Mouse (Mus musculus) macrophage (primary cell): ENCODE measurements around the gene Hdac1. TPM values are rescaled to one million over a fixed set of nuclear protein-coding genes. Genes with fewer than 3 reads are reported as not detected.
"Not testable (repeated sequence)": the region's sequence is repeated elsewhere in the genome, so short reads cannot be mapped to it uniquely, and the experiment has no call there.

Source experiments
- H3K27ac ChIP-seq: fragments of 350-480 bp; formaldehyde crosslinking; 2 replicates; pipeline ENCODE4 v1.9.0; 2021
- H3K36me3 ChIP-seq: fragments of 350-480 bp; formaldehyde crosslinking; 2 replicates; pipeline ENCODE4 v1.9.0; 2021; ENCODE audit errors: inconsistent target
- H3K4me3 ChIP-seq: fragments of 350-480 bp; formaldehyde crosslinking; 2 replicates; pipeline ENCODE4 v1.9.0; 2021; ENCODE audit errors: inconsistent target
- H3K79me2 ChIP-seq: fragments of 350-480 bp; formaldehyde crosslinking; 2 replicates; pipeline ENCODE4 v1.9.0; 2021; ENCODE audit errors: inconsistent target
- whole genome bisulfite sequencing: methylation state at CpG from one replicate; pipeline ENCODE4 v1.1.7; 2026; ENCODE audit warnings: inconsistent platforms; ENCODE audit not compliant: missing documents; 5-methylcytosine and 5-hydroxymethylcytosine counted together
- polyA plus RNA-seq: library from polyadenylated mRNA; stranded (reverse); fragments of 250-400 nt; gene quantifications from 3 replicates; pipeline ENCODE4 v1.2.4, GENCODE M21; 2018; ENCODE audit warnings: inconsistent platforms

Hdac1 gene
- polyA plus RNA-seq, 1 experiment from 2014 or later: 51.4 TPM

DNA sequence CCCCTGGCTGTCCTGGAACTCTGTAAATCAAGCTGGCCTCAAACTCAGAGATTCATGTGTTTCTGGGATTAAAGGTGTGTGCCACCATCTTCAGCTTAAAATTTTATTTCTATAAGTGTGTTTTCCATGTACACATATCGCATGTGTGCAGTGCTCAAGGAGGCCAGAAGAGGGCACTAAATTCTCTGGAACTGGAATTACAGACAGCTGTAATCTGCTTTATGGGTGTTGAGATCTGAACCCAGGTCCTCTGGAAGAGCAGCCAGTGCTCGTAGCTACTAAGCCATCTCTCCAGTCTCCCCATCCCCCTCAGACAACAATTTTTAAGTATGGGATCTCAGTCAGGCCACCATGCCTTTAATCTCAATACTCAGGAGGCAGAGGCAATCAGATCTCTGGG, 6.8 kb upstream of the Hdac1 start:
- H3K36me3 ChIP-seq: no peaks in the 10 kb centered on the region
- H3K79me2 ChIP-seq: no peaks in the 10 kb centered on the region
- H3K27ac ChIP-seq: no peak overlapping the region
- WGBS: 78% methylated on average over 2 of the region's 2 CpGs
- no peak overlapping the region for H3K4me3 ChIP-seq

DNA sequence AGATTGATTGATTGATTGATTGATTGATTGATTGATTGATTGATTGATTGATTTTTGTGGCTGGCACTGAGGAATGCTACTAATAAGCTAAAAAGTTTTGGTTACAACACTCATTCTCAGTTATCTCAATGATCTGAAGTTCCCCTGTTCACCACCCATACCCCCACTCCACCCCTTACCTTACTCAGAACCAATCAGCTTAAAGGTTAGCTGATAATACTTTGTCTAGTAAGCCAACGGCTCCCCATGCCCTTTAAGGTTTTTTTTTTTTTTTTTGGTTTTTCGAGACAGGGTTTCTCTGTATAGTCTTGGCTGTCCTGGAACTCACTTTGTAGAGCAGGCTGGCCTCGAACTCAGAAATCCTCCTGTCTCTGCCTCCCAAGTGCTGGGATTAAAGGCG, 5.1 kb upstream of the Hdac1 start:
- not testable (repeated sequence) for H3K36me3 ChIP-seq, H3K27ac ChIP-seq, H3K4me3 ChIP-seq, H3K79me2 ChIP-seq
- WGBS: 87% methylated on average over 4 of the region's 4 CpGs

DNA sequence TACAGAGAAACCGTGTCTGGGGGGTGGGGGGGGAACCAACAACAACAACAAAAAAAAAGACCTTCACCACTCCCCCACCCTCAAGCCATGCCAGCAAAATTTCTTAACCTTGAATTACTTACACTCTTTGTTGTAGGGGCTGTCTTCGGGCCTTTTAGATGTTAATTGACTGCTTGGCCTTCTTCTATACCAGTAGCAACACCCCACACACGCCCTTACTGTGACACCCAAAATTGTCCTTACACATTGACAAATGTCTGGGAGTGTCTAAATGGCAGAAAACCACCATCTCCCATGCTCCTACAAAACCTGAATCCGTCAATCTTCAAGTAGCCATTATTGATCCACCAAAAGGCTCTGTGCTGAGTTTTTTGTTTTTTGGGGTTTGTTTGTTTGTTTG, 1.6 kb upstream of the Hdac1 start:
- Histone ChIP-seq H3K4me3 (no peak overlapping the region), H3K79me2 (peaks cover 33% of the 10 kb centered on the region), H3K36me3 (no peaks in the 10 kb centered on the region), H3K27ac (no peak overlapping the region)
- 98% methylated on average over 4 of the region's 4 CpGs for WGBS

DNA sequence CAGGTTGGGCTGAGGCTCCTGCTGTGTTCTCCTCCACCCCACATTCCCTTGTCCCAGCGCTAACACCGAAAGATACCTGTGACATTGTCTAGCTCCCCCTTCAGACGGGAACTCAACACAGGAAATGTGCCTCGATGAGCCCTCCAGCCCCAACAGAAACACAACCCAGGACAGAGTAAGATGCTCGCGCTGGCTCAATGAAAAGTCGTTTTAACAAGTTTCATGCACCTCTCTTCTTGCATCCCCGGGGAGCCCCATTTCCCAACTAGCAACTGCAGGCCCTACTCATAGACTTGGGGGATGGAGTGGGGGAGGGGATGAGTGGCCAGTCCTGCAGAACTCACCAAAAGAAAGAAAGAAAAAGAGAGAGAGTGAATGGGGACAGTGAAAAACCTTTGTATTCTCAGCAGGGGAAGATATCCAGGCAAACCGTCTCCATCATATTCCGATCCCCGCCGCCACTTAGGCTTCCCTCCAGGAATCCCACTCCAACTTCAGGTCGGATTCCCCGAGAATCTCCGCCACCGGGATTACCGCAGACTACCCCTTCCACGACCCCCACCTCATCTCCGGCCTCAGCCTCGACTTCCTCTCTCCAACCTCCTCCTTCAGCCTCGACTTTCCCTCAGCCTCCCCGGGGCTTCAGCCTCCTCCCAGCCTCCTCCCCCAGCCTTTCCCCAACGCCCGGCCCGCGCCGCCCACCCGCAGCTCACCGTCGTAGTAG, 483 bp downstream of the Hdac1 start:
- WGBS: under 1% methylated on average over 28 of the region's 30 CpGs
- H3K4me3 ChIP-seq: peak overlapping the region; percentile 96

DNA sequence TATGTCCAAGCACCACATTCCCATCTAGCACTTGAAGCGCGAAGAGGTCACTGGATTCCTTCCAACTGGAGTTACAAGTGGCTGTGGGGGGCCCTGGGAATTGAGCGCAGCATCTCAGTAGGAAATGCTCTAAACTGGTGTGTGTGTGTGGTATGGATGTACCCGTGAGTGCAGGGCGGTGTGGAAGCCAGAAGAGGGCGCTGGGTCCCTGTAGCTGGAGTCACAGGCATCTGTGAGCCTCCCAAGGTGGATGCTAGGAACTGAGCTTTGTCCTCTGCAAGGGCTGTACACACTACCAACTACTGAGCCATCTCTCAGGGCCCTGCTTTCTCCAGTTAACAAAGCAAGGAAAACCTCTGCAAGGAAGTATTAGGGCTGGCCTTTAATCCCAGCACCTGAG, 2.5 kb downstream of the Hdac1 start:
- Histone ChIP-seq H3K36me3 (no peaks in the 10 kb centered on the region), H3K79me2 (peaks cover 73% of the 10 kb centered on the region), H3K27ac (no peak overlapping the region), H3K4me3 (no peak overlapping the region)
- WGBS: 98% methylated on average over 5 of the region's 6 CpGs

More for the DNA sequence above, 483 bp downstream of the Hdac1 start:
- Histone ChIP-seq H3K79me2 (peaks cover 54% of the 10 kb centered on the region), H3K36me3 (no peaks in the 10 kb centered on the region), H3K27ac (peak overlapping the region; percentile 63)

DNA sequence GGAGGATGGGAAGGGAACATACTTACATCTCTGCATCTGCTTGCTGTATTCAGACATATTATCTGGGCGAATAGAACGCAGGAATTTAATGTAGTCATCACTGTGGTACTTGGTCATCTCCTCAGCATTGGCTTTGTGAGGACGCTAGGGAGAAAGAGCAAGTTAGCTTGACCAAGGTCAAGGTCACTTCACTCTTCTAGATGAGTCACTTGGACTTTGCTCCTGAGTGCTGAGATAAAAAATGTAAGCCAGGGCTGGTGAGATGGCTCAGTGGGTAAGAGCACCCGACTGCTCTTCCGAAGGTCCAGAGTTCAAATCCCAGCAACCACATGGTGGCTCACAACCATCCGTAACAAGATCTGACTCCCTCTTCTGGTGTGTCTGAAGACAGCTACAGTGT, 13.6 kb downstream of the Hdac1 start:
- H3K4me3 ChIP-seq, H3K79me2 ChIP-seq, H3K27ac ChIP-seq: not testable (repeated sequence)
- WGBS: 92% methylated on average over 3 of the region's 6 CpGs
- H3K36me3 ChIP-seq: peaks cover 45% of the 10 kb centered on the region

DNA sequence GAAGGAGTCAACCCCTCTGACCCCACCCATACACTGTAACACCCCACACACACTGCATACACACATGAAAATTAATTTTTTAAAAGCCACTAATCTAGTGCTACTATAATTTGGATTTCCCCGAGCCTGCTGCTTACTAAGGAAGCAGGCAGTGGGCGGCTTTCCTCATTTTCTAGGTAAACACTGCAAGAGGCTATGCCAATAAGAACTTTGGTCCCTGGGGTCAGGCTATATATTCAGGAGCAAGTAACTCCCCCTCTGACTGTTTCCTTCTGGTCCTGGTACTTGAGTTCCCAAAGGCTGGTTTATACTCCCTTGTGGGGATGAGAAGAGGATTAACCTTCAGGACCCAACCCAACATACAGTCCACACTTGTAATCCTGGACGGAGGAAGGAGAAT, 16.6 kb downstream of the Hdac1 start:
- H3K36me3 ChIP-seq: peaks cover 60% of the 10 kb centered on the region
- H3K27ac ChIP-seq: no peak overlapping the region
- WGBS: 85% methylated on average over 3 of the region's 3 CpGs
- H3K4me3 ChIP-seq: no peak overlapping the region
- H3K79me2 ChIP-seq: no peaks in the 10 kb centered on the region; the same call in 1 of the 2 replicates

DNA sequence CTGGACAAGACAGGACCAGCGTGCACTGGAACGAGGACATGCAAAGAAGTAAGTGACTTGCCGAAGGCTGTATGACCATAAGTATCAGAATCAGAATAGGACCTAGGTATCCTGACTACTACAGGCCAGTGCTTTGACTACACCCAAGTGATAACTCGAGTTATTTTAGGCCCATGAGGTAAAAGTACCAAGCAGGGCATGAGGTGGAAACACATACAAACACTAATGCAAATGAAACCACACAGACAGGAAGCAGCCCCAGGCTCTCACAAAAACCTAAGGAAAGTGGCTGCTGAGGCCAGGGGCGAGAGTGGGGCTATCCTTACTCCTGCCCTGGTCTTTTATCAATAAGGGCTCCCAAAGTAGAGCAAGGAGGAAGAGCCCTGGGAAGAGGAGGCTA, 17.2 kb downstream of the Hdac1 start:
- 86% methylated on average over 5 of the region's 5 CpGs for WGBS
- Histone ChIP-seq H3K79me2 (no peaks in the 10 kb centered on the region; the same call in 1 of the 2 replicates), H3K4me3 (no peak overlapping the region), H3K27ac (no peak overlapping the region), H3K36me3 (peaks cover 64% of the 10 kb centered on the region)

DNA sequence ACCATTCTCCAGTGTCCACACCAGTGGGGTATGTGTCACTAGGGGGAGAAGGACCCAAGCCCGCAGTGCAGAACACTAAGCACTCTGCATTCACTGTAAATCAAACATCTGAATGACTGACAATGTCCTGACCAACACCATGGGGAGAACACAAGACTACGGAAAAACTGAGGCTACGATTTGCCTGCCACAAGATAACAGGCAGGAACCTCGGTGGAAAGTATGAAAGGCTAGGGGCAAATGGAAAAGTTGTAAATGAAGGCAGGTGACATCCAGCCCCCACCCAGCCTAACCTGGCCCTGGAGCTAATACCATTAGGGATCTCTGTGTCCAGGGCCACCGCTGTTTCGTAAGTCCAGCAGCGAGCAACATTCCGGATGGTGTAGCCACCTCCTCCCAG, 24.0 kb downstream of the Hdac1 start:
- 93% methylated on average over 8 of the region's 8 CpGs for WGBS
- peaks cover 6% of the 10 kb centered on the region; the same call in 1 of the 2 replicates for H3K79me2 ChIP-seq
- no peak overlapping the region for H3K27ac ChIP-seq
- no peak overlapping the region for H3K4me3 ChIP-seq
- H3K36me3 ChIP-seq: peaks cover 51% of the 10 kb centered on the region

DNA sequence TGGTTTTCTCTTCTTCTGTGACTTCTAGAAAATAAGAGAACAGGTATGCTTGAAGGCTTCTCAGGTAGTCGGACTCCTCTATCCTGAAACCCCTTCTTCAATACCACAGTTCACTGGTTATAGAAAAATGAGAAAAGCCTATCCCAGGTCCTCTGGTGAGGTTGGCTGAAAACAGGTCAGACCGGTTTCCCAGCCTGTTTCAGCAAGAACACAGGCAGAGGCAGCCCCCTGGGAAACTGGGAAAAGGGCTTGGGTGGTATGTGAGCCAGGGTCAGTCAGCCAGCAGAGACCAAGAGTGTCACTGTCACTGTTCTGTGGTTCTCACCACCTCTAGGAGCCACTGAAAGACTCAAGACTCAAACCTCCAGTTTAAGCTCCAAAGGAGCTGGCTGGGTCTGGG, 25.6 kb downstream of the Hdac1 start:
- Histone ChIP-seq H3K4me3 (no peak overlapping the region), H3K79me2 (peaks cover 6% of the 10 kb centered on the region; the same call in 1 of the 2 replicates), H3K27ac (no peak overlapping the region), H3K36me3 (peaks cover 36% of the 10 kb centered on the region)
- 89% methylated on average over 2 of the region's 2 CpGs for WGBS

DNA sequence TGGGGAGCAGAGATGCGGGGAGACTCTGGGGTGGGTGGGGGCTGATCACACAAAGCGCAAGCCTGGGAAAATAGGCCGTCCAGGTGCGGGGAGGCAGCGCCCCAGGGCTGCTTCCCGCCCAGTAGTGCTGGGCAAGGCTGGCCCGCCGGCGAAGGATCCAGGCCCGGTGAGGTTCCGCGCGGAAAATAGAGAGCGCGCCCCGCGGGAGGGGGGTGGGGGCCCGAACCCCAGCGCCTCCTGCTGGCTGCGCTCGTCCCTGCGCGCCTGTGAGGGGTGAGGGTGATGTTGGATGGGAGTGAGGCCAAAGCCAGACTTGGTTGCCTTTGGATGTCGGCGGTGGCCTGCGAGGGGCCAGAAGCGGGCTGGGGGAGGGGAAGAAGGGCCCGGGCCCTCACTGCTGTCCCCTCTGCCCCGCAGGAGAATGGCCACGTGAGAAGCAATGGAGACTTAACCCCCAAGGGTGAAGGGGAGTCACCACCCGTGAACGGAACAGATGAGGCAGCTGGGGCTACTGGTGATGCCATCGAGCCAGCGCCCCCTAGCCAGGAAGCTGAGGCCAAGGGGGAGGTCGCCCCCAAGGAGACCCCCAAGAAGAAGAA, 28.1 kb downstream of the Hdac1 start:
- no peak overlapping the region; the same call in 1 of the 2 replicates for H3K4me3 ChIP-seq
- H3K36me3 ChIP-seq: peaks cover 19% of the 10 kb centered on the region; the same call in 1 of the 2 replicates
- H3K79me2 ChIP-seq: peaks cover 6% of the 10 kb centered on the region; the same call in 1 of the 2 replicates
- 5% methylated on average over 32 of the region's 35 CpGs for WGBS
- H3K27ac ChIP-seq: no peak overlapping the region

DNA sequence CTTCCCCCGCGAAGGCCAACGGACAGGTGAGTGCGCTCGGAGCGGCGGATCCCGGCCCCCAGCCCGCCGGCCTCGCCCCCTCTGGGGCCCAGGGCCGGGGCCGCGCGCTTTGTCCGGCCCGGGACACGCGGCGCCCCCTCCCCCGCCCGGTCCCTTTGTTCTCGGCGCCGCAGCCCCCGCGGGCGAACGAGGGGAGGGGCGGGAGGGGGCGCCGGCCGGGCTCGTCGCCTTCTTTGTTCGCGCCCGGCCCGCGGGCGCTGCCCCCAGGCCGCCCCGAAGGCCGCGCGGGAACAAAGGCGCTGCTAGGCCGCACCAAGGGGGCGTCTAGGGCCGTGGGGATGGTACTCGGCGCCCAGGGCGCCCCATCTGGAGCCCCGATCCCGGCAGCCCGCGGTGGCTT, 28.6 kb downstream of the Hdac1 start:
- Histone ChIP-seq H3K36me3 (peaks cover 18% of the 10 kb centered on the region; the same call in 1 of the 2 replicates), H3K27ac (no peak overlapping the region), H3K4me3 (no peak overlapping the region; the same call in 1 of the 2 replicates), H3K79me2 (peaks cover 6% of the 10 kb centered on the region; the same call in 1 of the 2 replicates)
- WGBS: 2% methylated on average over 38 of the region's 57 CpGs

DNA sequence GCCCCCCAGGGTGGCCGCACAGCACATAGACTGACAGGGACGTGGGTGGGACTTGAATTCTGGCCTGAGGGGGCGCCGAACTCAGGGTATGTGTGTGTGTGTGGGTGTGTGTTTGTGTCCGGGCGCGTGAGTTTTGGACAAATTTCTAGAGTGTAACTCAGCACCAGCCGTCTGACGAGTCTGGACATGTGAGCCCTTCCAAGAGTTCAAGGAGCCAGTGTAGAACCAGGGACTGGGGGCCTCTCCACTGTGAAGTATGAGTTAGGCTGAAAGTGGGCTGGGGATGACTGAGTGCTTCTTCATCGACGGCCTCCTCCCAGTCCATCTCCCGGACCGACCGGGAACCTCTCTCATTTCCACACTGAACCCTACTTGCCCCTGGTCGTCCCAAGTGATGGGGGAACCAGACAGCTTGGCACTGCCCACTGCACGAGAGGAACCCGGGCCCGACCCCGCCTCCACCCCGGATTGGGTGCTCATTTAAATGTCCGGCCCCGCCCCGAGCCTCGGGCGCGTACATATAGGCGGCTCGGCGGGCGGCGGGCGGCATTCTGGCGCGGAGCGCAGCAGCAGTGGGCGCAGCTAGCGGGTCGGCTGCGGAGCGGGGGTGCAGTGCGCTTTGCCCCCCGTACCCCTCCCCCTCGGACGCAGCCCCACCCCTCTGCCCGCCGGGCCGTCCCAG, 29.3 kb downstream of the Hdac1 start, which contains the start of gene Marcksl1:
Marcksl1 (plus strand) TSS at position 496 of the 682 bp plus-strand sequence.
- Histone ChIP-seq H3K27ac (no peak within 1 kb of the TSS), H3K36me3 (peaks cover 11% of the 10 kb centered on the region; the same call in 1 of the 2 replicates), H3K79me2 (peaks cover 6% of the 10 kb centered on the region; the same call in 1 of the 2 replicates), H3K4me3 (no peak within 1 kb of the TSS; the same call in 1 of the 2 replicates)
- 17% methylated on average over 40 of the region's 47 CpGs for WGBS

DNA sequence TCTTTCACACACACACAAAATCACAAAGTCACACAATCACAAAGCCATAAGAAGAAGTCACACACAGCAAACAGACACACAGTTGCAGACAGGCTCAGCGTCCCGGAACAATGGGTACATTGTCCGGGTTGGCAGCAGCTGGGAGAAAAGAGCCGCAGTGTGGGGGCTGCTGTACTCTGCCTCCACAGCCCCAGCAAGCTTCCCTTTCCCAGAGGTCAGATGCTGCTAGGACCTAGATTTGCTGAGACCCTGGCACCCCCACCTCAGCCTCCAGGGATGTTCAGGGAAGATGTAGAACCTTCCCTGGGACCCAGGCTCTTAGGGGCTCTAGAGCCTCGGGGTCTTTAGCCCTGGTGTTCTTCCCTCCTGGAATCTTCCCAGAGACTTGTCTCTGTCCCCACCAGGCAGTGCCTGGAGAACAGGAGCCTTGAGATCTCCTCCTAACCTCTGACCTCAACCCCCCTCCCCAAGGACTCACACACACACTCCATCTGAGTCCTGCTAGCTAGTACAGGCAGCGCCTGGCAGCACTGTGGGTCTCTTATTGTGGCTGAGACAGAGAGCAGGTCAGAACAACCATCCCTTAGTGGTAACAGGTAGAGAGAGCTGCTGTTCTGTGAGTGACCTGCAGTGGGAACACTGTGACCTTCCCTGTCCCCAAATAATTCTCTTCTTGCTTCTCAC, 31.0 kb downstream of the Hdac1 start:
- no peak overlapping the region for H3K27ac ChIP-seq
- H3K36me3 ChIP-seq: 0 out of 2 replicates have a peak, but pooled peaks cover 2% of the 10 kb centered on the region
- H3K4me3 ChIP-seq: no peak overlapping the region
- 95% methylated on average over 6 of the region's 6 CpGs for WGBS
- H3K79me2 ChIP-seq: peaks cover 6% of the 10 kb centered on the region; the same call in 1 of the 2 replicates
